Mouse (Mus musculus) stomach, postnatal 0 days (tissue): ENCODE measurements around the gene Krt6b.

Source experiments
- CTCF ChIP-seq: IDR thresholded peaks from 2 replicates; pipeline ENCODE4 v1.5.1; 2016; ENCODE audit warnings: antibody characterized with exemption, low read depth, mild to moderate bottlenecking, moderate library complexity
- EP300 ChIP-seq: optimal IDR thresholded peaks from 2 replicates; pipeline ENCODE3; 2016; ENCODE audit warnings: antibody characterized with exemption

GRCm38 (mm10) chr15:101714356-101714755 is 34.3 kb upstream of the Krt6b start:
- TF ChIP-seq CTCF (no peak), EP300 (no peak)
